Mouse (Mus musculus) right cerebral cortex, adult 2 months (tissue): ENCODE results near the gene Triml1.

Experiments
- DNase-seq, 2 experiments: peaks; one replicate each; pipeline ENCODE4 v3.0.0; 2021 to 2022; ENCODE audit warnings: low spot score in 2 of 2

The Triml1 gene

DNA sequence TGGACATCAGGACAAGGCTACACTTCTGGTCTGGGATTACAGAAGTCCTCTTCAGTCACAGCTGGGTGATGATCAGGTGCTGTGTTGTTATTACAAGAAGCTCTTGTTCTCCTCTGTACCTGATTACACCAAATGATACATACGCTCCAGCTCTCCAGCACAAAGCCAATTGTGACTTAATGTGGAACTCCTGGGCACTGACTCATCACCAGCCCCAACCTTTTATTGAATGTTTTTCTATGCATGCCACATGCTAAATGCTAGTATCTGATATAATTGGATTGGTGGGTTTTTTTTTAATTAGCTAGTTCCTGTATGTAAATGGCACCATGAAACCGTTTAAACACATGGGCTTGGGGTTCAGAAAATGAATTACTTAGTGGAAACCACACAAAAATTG lies at the start of gene Triml1:
TSS of gene Triml1 (minus strand) at position 101 of the 400 bp plus-strand sequence.
- no peak for DNase-seq

GRCm38 (mm10) chr8:43182281-43182680 lies 41.0 kb upstream of the Triml1 start:
- no peak for DNase-seq

- no peak for DNase-seq
Measured at GRCm38 (mm10) chr8:43180054-43180690, 38.9 kb upstream of the Triml1 start, which contains the start of gene Triml2. Gene Triml2 (plus strand): TSS chr8:43180541.

GRCm38 (mm10) chr8:43179189-43179588 lies 37.9 kb upstream of the Triml1 start:
- peak in 1 of 2 experiments; percentile 6 for DNase-seq

GRCm38 (mm10) chr8:43178263-43178662 lies 37.0 kb upstream of the Triml1 start:
- DNase-seq = no peak

GRCm38 (mm10) chr8:43176766-43177486 lies 35.6 kb upstream of the Triml1 start:
- DNase-seq = no peak

- no peak for DNase-seq
Measured at GRCm38 (mm10) chr8:43169249-43169755, 28.0 kb upstream of the Triml1 start.

DNA sequence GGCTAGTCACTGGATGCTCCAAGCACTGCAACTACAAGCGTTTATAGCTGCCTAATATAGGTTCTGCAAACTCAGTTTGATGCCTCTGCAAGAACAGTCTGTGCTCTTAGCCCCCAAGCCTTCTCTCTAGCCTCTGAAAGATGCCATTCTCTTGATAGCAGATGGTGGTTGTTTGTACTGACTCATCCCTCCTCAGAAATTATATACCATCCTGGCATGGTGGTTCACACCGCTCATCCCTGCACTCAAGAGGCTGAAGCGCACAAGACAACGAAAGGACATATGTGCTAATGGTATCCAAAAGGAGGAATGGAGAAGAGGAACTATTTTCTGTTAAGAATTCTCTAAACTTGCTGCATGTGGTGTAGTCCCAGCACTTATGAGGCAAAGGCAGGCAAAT lies 26.8 kb upstream of the Triml1 start:
- DNase-seq = peak; percentile 15

DNA sequence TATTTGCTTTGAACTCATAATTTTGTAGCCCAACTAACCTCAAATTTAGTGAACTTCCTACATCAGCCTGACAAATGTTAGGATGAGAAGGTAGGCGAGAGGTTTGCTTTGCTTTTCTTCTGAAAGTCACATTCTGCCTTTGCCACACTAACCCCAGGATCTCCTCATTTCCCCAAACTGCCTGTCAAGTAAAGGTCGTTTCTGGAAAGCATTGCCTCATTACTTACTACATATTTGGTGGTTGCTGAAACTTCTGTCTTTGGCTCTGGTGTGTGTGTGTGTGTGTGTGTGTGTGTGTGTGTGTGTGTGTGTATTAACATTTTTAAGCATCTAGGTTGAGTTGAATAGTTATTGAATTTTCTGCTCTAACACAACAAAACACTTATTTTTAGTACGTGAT lies 23.2 kb upstream of the Triml1 start:
- DNase-seq = no peak

GRCm38 (mm10) chr8:43163255-43163654 lies 22.0 kb upstream of the Triml1 start:
- DNase-seq = no peak

DNA sequence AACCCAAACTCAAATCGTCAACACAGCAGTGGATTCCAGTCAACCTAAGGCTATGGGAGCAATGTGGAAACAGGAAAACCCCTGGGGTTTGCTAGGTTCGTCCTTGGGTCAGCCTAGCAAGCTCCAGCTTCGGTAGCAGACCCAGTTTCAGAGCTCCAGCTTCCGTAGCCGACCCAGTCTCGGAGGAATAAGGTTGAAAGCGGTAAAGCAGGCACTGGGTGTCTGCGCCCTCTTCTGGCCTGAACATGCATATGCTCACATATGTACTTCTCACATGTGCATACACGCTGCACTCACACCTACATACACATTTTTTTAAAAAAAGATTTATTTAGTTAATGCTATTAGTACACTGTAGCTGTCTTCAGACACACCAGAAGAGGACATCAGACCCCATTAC lies 8.0 kb upstream of the Triml1 start:
- DNase-seq = no peak

- no peak for DNase-seq
Measured at GRCm38 (mm10) chr8:43111205-43111827, 30.0 kb downstream of the Triml1 start.
